Mouse (Mus musculus): ENCODE measurements around the gene Ccn5.

DNA sequence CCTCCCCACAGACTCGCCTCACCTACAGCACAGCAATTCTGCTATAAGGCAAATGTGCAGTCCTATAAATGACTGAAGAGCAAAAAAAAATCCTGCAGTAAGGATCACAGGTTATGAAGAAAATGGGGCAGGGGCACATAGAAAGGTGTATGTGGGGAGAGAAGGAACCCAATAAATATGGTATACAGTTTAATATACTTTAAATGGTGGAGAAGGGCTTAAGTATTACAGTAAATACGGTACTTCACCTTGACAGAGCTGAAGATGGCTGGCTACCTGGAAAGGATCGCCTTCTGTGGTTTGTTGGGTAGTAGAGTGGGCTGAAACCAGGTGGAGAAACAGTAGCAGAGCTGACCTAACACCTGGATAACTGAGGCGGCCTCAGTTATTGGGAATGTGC is 50.6 kb downstream of the Ccn5 start:
- TF ChIP-seq CTCF (IDR thresholded peaks at IDR 0.05; ENCODE audit: control insufficient read depth, insufficient read depth, insufficient replicate concordance, low read depth, low read length), result no peak
- no peak for TF ChIP-seq POLR2A (IDR thresholded peaks at IDR 0.05; ENCODE audit: control insufficient read depth, low read depth, low read length)

Data from testis, adult 2 months (tissue).